Mouse (Mus musculus) G1E (cell line): ENCODE data around the gene Wrb.

Experiments used
- CTCF ChIP-seq: IDR thresholded peaks from 2 replicates; pipeline ENCODE4 v1.5.1; 2012; ENCODE audit warnings: low read depth, low read length, inconsistent platforms, mixed read lengths
- GATA1 ChIP-seq: IDR thresholded peaks from 2 replicates; pipeline ENCODE4 v1.6.1; 2012; ENCODE audit warnings: borderline replicate concordance, low read length, inconsistent platforms, mixed read lengths
- GATA2 ChIP-seq: IDR thresholded peaks from 2 replicates; pipeline ENCODE4 v1.6.1; 2012; ENCODE audit warnings: low read depth, low read length, inconsistent platforms, borderline replicate concordance
- POLR2AphosphoS5 ChIP-seq: IDR thresholded peaks from 2 replicates; pipeline ENCODE4 v1.6.1; 2012; ENCODE audit warnings: low read depth, low read length, inconsistent platforms; ENCODE audit not compliant: insufficient replicate concordance

DNA sequence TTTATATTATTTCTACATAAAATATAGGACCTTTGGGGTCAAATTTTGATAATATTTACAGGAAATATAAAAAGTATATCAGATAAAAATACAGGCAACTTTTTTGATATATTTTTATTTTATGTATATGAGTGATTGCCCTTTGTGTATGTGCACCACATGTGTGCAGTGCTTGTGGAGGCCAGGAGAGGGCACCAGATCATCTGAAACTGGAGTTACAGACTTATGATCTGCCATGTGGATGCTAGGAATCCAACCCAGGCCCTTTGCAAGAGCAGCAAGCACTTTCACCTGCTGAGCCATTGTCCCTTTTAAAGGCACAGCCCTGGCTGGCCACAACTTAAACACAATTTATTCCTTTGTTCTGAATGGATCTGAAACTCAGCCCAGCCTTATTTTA, 33.9 kb downstream of the Wrb start:
- TF ChIP-seq CTCF (no peak), GATA1 (no peak), POLR2AphosphoS5 (no peak), GATA2 (no peak)
